Mouse (Mus musculus): Measurements from ENCODE around the gene Ippk. TPM values are rescaled to one million over a fixed set of nuclear protein-coding genes. Genes with fewer than 3 reads are reported as not detected.

Gene Ippk
- total RNA-seq, 1 experiment from 2014 or later = 27.5 TPM

DNA sequence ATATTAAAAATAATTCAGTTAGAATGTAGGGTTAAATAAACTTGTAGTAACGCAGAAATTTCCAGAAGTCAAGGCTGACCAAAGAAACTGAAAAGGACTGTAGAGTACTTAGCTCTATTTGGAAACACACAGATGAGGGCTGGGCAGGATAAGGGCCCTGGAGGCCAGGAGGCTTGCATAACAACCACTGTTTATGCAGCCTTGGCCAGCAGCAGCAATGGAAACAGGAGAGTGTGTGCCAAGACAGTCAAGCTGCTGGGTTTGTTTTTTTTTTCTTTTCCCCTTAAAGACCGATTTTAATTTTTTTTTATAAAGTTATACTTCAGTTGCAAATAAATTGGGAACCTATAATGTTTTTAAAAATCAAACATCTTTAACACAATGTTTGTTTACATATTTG lies 59.0 kb downstream of the Ippk start:
- DNase-seq = peak; percentile 86

- peak; percentile 35 for DNase-seq
Observed at GRCm38 (mm10) chr13:49480551-49480950, 59.5 kb downstream of the Ippk start.

DNA sequence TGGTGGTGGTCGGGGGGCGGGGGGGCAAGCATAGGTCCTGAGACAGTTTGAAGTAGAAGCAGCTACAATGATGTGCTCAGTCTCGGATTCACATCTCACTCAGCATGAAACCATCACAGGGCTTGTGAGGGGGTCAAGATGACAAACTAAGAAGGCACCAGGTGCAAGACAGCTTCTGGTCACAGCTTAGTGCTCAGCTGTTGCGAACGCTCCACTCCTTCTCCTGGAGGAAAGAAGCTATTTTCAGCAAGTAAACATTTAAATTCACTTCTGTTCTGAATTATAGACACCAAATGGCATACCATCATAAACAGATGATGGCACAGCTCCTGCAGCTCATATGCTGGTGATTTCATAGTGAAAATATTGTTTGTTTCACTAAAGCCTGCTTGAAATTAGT lies 64.3 kb downstream of the Ippk start:
- no peak for DNase-seq

- DNase-seq = no peak
Observed at GRCm38 (mm10) chr13:49492376-49493368, 71.6 kb downstream of the Ippk start, which contains the start of gene Tes3-ps. Tes3-ps (plus strand) TSS chr13:49493318.

GRCm38 (mm10) chr13:49504510-49504909 lies 83.5 kb downstream of the Ippk start, which contains the start of gene Ecm2:
Ecm2 (plus strand) TSS chr13:49504810.
- DNase-seq = no peak

DNA sequence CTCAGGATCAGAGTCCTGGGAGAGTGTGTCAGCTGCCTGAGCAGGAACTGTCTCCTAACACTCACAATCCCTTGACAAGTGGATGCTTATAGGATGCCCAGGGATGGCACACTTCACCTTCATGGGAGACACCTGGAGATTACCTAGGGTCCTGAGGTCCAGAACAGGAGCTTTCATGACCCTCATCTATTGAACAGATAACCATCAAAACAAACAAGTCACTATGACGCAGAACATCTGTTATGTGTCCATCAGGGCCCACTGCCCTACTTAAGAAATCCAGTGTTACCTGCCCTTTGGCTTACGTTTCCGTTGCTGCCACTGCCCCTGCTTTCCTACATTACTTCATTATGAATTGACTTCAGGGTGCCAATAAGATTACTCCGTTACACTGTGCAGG lies 84.7 kb downstream of the Ippk start:
- no peak for DNase-seq

DNA sequence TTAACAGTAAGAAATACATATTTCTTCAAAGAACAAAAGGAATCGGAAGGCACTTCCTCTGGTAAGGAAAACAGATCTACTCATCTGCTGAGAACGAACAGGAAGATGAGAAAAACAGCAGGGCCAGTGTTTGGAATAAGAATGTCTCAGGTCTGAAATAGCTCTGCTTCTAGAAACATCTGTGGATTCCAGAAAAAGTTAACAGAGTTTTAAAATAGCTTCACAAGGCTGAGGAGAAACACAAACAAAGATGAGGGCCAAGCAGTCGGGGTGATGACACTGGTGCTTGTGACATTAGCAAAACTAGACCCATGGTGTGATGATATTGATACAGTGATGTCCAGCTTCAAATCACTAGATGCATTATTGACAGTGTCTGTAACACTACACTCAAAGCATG lies 86.1 kb downstream of the Ippk start:
- DNase-seq = no peak

Other genes with a start within 250 kb of the Ippk start
- 69.8 and 83.7 TPM in 2 replicates for gene Ninj1, start 233.8 kb upstream of the Ippk start, total RNA-seq (2021)
- gene Card19, start 205.2 kb upstream of the Ippk start, total RNA-seq (2021) = 60.3 and 60.6 TPM in 2 replicates
- 0.70 and 3.6 TPM in 2 replicates for gene Susd3, start 172.5 kb upstream of the Ippk start, total RNA-seq (2021)
- gene Fgd3, start 100.9 kb upstream of the Ippk start, total RNA-seq (2021) = 2.7 and 7.7 TPM in 2 replicates
- gene Bicd2, start 79.7 kb upstream of the Ippk start, total RNA-seq (2021) = 38.2 TPM in 2 replicates
- 1.3 TPM in 2 replicates for gene Tes3-ps, start 72.1 kb downstream of the Ippk start, total RNA-seq (2021)
- 8.3 and 12.0 TPM in 2 replicates for gene Ecm2, start 83.6 kb downstream of the Ippk start, total RNA-seq (2021)
- 21.8 and 25.0 TPM in 2 replicates for gene Aspn, start 123.2 kb downstream of the Ippk start, total RNA-seq (2021)
- 3.8 and 6.4 TPM in 2 replicates for gene Omd, start 161.2 kb downstream of the Ippk start, total RNA-seq (2021)
- gene Ogn, start 186.8 kb downstream of the Ippk start, total RNA-seq (2021) = 40.3 and 45.5 TPM in 2 replicates
- 5.0 and 5.9 TPM in 2 replicates for gene Cenpp, start 231.5 kb downstream of the Ippk start, total RNA-seq (2021)
- 23.6 and 25.0 TPM in 2 replicates for gene Nol8, start 231.8 kb downstream of the Ippk start, total RNA-seq (2021)